Mouse (Mus musculus) mouse trophoblast stem cell (cell line): ENCODE measurements around the gene Ugt8a.

ENCODE experiments used
- in situ Hi-C, 2 experiments: fragments of 300-500 bp; cut with MseI, MboI; formaldehyde crosslinking; loops; 2 replicates in 1 of 2; 3 replicates in 1 of 2; pipeline ENCODE4 v1.15.1; 2025

Ugt8a gene

DNA sequence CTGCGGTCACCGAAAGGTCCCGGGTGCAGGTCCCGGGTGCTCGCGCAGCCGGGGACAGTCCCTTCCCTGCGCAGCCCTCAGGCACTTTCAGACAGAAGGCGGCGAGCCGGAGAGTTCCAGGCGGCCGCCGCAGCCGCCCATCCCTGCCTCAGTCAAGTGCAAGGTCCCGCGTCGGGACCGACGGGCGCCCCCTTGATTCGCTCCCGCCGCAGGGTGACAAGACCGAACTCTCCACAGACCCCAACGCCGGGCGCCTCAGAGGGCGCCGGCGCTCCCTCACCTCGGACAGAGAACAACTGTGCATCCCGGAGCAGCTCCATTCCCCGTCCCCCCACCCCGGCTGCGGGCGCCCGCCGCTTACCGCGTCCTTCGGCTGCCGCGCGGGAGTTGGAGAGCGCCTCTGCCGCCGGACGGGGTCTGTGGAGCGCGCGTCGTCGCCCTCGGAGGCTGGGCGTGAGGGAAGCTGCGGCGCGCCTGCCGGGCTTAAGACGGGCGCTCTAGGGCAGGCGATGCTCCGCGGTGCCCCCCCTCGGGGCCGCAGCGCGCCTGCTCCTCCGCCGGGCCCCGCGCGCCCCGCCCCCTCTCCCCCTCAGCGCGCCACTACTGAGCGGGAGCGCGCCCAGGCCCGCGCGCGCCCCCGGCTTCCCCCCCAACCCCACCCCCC lies at the start of gene Ugt8a:
Ugt8a (minus strand) TSS at position 528 of the 664 bp plus-strand sequence.
- in situ Hi-C loops, result no loop called here

DNA sequence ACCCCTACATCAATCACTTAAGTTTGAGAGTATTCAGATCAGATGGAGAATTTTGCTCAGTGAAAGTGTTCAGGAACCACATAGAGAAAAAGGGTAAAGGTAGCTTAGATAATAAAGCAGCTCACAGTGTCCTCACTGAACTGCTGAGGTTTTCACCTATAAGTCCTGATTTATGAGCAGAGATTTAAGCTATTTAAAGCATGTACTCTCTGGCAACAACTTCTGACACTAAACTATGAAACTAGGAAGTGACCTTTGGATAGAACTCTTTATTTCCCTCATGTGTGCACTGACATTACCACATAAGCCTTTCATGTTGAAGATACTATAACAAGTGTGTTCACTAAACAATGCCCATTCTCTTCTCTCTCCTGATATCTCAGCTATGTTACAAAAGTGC lies 48.2 kb upstream of the Ugt8a start:
- in situ Hi-C loops, result no loop called here

DNA sequence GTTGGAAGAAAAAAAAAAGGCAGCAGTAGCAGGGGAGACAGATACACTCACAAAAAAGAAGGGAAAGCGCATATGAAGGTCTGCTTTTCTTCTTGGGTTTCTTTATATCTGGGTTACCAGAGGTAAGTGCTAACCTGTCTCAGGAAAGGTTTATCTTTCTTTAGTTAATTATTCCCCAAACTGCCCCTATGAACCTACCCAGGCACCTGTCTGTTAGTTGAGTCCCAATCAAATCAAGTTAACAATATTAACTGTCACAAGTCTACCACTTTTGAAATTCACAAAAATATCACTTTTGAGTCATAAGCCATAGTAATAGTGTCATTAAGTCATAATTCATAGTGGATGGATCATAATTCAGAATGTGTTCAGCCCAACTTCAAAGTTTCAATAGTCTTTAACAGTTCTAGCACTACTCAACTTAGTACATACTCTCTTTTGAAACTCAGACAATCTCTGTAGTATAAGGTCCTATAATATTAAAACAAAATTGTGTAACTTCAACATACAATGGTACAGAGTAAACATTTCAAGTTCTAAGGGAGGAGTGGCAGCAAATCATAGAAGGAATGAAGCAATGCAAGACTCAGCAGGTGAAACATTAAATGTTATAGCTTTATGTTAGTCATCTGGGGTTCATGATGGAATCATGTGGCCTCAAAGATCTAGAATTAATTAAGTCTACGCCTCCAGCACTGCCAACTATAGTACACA lies 45.4 kb upstream of the Ugt8a start:
- in situ Hi-C loops, result no loop called here

DNA sequence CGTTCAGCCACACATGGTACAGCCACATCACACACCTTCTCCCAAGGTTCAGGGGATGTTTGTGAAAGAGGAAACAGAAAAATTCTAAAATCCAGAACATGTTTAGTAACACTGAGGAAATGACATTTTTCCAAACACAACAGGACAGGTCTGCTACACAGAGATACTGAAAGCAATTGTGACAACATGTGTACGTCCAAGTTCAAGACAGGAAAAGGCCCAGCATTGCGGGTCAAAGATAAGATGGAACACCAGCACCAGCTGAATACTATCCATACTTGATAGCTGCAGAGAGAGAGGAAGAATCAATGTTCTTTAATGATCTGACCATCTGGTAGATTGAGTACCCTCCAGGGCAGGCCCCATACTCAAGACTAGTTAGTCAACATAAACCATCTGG lies 41.1 kb upstream of the Ugt8a start:
- in situ Hi-C loops, result no loop called here

DNA sequence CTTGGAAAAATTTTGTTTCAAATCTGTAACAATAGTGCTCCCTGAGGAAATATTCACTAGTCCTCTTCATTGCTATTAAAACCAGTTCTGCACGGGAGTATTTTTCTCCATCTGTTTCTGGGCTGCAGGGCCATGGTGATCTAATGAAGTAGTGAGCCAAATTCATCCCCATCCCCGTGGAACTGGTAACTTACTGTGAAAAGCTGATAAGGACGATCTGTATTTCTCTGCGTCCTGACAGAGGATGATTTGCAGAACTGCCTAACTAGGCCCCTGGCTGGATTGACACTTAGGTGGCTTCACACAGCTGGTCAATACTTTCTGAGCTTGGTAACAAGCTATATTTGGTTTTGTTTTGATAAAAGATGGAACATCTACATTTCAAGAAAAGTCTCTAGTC lies 37.5 kb upstream of the Ugt8a start:
- in situ Hi-C loops, result no loop called here

DNA sequence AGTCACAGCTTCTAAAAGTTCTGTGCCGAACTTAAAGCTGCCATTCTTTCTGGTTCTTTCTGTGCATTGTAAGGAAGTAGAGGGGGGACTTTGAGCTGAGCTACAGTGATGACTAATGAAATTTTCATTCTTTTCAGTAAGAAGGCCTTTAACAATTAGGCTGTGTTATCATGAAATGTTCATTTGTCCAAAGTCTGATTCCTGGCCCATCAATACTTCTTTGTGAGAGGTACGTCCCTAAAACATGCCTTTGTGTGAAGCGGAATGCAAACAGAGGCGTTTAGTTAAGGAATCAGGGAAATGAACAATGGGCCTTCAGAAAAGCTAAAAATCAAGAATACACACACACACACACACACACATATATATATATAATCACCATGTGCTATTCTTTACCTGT lies 31.0 kb upstream of the Ugt8a start:
- in situ Hi-C loops, result no loop called here

DNA sequence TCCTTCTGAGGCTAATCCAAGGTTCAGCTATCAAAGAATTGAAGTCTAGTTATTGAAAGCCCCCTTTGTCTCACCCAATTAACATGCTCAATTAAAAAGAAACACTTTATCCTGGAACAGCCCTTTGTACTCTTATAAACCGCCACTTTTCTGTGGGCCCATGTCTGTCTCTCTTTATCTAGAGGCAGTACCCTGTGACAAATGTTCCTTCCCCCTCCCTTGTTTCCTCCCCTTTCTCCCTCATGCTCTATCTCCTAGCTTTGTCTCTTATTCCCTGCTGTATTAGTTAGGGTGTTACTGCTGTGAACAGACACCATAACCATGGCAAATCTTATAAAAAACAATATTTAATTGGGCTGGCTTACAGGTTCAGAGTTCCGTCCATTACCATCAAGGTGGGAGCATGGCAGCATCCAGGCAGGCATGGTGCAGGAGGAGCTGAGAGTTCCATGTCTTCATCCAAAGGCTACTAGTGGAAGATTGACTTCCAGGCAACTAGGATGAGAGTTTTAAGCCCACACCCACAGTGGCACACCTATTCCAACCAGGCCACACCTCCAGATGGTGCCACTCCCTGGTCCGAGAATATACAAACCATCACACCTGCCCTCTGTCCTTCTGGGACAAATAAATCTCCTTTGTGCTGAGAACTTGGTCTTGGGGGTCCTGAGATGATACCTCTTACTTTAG lies 17.9 kb upstream of the Ugt8a start:
- in situ Hi-C loops, result no loop called here

DNA sequence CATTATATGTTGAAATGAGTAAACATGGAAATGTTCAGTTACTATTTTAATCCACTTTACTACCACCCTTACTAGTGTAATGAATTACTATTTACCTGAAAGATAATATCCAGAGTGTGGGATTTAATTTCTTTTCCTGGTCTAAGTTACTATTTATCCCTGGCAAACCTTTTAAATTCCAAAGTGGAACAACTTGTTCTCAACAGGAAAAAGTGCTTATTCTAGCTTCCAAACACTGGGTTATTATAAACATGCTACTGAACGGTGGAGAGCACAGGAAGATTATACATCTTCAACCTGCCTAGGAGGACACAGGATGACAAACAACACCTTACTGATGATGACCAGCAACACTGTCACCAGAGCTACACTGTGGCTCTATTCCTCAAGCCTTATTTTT lies 16.5 kb upstream of the Ugt8a start:
- in situ Hi-C loops, result no loop called here

DNA sequence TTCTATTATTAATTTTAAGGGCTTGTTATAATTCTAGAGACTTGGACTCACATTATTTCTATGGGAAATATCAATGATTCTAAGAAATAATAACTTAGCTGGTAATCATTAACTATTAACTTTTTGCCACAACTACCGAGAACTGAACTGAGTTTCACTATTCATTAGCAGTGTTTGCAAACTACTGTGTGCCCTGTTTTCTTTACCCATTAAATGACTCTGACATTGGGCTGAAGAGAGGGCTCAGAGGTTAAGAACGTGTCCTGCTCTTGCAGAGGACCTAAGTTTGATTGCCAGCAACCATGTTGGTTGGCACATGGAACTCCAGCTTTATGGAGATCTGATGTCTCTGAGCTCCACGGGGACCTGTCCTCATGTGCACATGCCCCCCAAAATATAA lies 2.4 kb upstream of the Ugt8a start:
- in situ Hi-C loops, result no loop called here

DNA sequence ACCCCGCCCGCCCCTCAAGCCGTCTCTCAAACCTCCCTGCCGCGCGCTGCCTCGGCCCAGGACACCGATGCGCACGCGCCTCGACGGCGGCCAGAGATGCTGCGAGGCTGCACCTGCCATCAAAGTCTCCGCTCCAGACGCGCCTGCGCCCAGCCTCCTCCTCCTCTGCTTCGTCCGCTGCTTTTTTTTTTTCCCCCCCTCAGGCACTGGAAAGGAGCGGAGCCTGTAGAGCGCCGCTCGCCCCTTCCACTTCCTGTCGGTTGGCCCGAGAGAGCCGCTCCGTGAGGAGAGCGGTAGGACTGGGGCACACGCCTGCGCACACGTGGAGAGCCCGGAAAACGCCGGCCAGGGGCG lies 314 bp upstream of the Ugt8a start:
- in situ Hi-C loops, result no loop called here

DNA sequence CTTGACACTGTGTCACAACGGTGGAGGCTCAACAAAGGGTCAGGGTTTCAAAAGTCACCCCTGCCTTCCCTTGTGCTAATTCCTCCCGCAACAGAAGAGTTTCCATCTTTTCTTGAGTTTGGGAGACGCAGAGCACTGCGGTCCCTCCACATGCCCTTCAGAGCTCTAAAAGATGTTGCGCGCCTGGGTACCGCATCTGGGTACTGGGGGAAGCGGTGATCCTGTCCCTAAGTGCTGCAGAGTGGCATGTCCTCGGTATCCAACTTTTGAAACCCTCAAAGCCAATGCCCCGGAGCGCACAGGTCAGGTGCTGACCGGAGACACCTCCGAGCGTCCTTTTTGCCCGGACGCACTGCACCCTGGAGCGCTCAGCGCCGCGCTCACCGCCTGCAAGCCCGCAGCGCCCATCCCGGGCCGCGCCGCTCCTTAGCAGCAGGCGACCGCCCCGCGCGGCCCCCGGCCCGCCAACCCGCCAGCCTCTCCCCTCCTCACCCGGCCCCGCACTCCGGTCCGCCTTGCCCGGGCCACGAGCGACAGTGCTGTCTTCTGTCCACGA lies 805 bp downstream of the Ugt8a start:
- in situ Hi-C loops, result no loop called here

DNA sequence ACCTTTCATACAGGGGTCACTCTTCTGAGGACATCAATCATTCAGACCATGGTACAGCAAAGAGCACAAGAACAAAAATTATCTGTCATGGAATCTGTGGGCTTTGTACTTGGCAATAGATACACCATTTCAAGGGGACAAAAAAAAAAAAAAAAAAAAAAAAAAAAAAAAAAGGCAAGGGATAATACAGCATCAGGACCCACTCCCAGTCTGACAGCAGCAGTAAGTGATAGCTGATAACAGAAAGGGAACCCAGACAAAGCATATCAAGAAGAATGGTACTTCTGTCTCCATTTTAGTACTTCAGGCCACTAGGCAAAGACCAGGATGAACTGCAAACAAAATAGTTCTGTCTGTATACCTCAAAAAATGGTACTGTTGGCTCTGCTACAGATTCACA lies 2.6 kb downstream of the Ugt8a start:
- in situ Hi-C loops, result no loop called here

DNA sequence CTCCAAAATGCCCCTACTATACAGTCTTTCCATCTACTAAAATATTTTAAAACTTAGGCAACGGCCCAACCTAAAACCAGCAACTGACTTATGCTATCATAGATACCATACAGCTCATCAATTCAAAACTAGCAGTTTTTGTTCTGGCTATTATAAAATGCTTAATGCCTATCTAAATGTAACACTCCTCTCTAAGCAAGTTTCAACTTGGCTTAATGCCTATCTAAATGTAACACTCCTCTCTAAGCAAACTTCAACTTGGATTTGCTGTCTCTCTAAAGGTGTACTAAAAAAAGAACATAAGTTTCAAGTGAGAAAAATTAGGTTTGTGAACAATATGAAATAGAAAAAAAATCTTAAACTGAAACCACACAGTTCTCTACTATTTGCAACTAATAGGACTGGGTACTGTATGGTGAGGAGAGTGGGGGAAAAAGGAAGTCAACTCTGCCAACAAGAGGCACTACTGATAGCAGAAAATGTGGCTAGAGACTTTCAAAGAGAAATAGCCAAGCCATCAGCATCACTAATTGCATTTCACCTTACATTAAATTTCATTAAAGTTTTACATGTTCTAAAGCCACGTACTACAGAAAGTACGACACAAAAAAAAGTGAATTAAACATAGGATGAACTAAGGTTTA lies 5.7 kb downstream of the Ugt8a start:
- in situ Hi-C loops, result no loop called here

DNA sequence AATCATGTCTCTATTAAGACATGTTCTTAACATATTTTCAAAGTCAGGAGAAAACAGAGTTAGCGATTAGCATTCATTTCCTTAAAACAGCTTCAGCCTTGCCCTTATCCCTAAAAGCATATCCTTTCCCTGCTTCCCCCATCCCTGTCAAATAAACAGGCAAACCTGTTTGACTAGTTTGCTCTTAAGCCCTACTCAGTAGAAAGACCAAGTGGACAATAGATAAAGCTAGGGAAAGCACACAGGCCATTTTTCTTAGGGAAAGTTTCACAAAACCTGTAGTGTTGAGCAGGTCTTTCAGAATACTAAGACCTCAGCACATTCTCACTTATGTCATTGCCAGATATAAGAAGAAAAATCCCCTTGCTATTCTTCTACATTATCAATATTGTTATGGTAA lies 7.4 kb downstream of the Ugt8a start:
- in situ Hi-C loops, result no loop called here

DNA sequence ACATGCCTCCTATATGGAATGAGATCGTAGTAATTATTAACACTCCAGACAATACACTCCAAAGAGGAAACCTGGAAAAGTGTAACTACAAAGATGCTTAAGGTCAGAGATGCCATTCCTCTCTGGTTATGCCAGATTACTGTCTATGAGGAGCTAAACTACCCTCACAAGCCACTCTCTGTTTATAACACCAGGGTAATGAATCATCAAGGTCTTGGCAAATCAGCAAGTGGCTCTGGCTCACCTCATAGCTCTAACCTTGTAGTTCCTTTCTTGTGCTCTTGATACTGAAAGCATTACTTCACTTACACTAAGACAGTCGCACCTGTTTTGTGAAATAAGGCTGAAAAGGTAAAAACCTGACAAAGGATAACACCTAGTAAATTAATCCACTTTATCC lies 17.5 kb downstream of the Ugt8a start:
- in situ Hi-C loops, result no loop called here

DNA sequence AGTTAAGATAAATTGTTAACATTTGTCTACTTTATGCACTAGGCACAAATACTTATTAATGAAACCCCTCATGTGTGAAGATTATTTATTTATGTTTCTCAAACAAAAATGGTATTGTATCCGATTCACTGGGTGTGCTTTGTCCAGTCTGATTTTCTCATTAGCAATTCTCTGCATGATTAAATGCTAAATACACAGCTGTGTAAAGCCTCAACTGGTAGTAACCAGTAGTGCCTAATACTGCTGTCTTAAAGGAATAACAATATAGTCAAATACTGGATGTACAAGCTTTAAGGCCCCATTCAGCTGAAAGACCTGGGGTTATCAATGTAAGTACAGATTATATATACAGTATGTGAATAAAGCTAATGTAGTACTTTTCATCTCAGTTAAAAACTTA lies 39.4 kb downstream of the Ugt8a start:
- in situ Hi-C loops, result no loop called here

DNA sequence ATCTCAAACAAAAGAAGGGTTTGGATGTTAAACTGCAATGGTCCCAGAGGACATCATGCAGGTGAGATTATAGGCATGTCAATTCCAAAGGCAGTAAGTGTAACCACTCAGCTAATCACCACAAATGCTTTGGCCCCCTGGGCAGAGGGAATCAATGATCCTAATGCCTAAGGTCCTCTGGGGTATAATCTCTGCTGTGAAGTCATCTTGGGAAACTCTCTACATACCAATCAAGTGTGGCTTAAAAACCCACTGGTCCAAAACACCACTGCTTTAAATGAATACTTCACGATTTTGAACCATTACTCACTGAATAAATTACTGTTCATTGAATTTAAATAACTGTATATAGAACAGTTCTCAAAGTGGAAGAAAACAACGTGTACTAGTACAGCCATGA lies 51.3 kb downstream of the Ugt8a start:
- in situ Hi-C loops, result no loop called here

DNA sequence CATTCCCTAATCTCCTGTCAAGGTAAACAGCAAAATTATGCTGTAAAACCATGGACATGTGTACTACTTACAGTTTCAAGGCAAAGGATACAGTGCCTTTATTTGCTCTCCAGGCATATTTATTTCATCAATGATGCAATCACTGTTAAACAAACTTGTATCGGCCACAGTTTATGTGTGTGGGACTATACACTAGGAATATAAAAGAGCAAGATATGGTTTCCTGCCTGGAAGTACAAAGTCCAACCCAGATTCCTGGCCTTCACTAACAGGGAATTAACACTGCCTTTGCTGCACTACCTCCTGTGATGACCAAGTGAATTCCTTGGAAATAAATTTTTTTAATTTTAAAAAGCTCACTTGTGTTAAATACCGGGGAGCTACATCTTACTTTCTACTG lies 53.5 kb downstream of the Ugt8a start:
- in situ Hi-C loops, result no loop called here

DNA sequence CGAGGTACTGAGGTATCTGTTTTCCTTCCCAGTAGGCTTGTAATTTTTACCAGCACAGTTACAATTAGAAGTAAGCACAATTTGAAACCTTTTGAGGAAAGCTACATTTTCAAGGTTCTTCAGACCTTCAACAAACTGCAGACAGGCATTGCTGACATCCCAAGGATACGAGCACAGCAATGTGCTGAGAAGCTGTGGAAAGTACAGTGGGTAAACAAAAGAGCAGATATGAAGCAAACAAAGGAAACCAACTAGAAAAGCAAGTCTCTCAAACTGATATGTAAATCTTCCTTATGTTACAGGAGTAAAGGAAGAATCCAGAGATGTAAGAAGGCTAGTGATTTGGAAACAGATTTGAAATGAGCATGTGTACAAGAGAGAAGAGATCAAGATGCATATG lies 54.0 kb downstream of the Ugt8a start:
- in situ Hi-C loops, result no loop called here

DNA sequence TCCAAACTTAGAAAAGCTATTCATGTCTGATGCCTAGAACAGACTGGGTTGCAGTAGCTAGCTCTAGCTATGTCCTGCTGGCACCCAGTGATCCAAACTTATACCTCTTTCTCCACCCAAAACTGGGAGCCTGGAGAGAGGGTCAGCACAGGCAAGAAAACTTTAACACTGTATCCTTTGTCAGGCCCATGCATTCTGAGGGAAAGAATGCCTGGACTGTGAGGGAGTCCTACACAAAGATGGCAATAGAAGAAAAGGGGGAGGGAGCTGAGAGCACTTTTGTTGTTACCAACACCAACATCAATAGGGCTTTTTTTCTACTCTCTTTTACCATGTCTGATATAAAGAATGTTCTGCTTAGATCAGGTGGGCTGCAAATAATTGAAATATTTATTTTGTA lies 55.4 kb downstream of the Ugt8a start:
- in situ Hi-C loops, result no loop called here

DNA sequence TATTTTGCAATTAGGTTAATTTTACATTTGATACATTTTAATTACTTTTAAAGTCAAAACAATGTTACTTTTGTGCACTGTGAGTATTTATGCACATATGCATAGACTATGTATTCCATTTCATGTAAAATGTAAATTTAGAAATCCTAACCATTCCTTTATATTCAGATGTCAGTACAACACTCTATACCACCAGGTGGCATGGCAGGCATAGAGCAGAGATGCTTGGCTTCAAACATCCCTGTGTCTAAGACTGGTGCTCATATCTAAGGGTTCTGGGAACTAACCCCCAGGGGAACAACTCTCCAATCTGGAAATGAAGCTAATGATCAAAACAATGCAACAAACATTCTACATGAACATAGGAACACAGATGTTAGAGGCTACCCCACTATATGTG lies 56.6 kb downstream of the Ugt8a start:
- in situ Hi-C loops, result no loop called here

DNA sequence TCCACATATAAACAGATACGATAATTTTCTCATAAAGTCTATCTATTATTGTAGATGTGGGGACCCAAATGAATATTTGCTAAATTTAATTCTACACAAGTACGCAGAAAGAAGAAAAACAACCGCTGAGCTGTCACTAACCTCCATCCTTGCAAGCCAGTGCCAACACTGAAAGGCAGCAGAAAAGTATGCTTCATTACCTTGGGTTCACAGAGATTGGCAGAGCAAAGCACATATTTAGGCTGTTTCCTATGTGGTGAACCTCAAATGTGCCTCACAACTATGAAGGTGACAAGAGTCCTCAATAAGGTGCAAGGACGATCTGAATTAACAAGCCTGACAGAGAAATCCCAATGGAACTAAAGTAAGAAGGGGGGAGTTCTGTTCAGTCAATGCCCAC lies 64.0 kb downstream of the Ugt8a start:
- in situ Hi-C loops, result loop anchor here in 1 of 2 experiments (25.0 kb wide), 1 partner anchor 538 kb away; no protein-coding TSS in a partner anchor
